Mouse (Mus musculus): ENCODE data around the gene Itpr2.

- TF ChIP-seq CTCF (IDR thresholded peaks at IDR 0.05; ENCODE audit: low read depth, low read length) (no peak), EP300 (IDR thresholded peaks at IDR 0.05; ENCODE audit: insufficient read depth, low read depth, low read length) (no peak)
Measured at GRCm38 (mm10) chr6:146497866-146498265, 4.2 kb downstream of the Itpr2 start.
